Mouse (Mus musculus) forebrain, postnatal 0 days (tissue): ENCODE measurements at regions not wholly inside any gene's neighbourhood (a gene's known extent, or its start where the extent isn't known, plus 50 kb on each side); places are given as distances from the start of the nearest gene placed in this dataset.

ENCODE experiments used
- ATAC-seq: fragments of 200-750 bp; cut with Nextera tagmentation; 2 replicates; pipeline ENCODE4 v1.8.0; 2017; ENCODE audit warnings: mild to moderate bottlenecking, moderate library complexity
- DNase-seq: peaks from one replicate; pipeline ENCODE4 v3.0.0-alpha.2; 2015
- H3K27ac ChIP-seq: fragments of 300-500 bp; sonication (generic); 2 replicates; pipeline ENCODE4 v1.5.1; 2014; ENCODE audit warnings: low read depth, mild to moderate bottlenecking, antibody characterized with exemption, low read length, moderate library complexity, mixed read lengths
- H3K27me3 ChIP-seq: fragments of 300-500 bp; sonication (generic); 2 replicates; pipeline ENCODE4 v1.6.1; 2014; ENCODE audit warnings: mild to moderate bottlenecking, low read length, mixed read lengths; ENCODE audit not compliant: insufficient read depth
- H3K36me3 ChIP-seq: fragments of 300-500 bp; sonication (generic); 2 replicates; pipeline ENCODE4 v1.6.1; 2014; ENCODE audit warnings: mild to moderate bottlenecking, moderate library complexity; ENCODE audit not compliant: insufficient read depth
- H3K4me1 ChIP-seq: fragments of 300-500 bp; sonication (generic); 2 replicates; pipeline ENCODE4 v1.6.1; 2014; ENCODE audit warnings: antibody characterized with exemption; ENCODE audit not compliant: insufficient read depth
- H3K4me2 ChIP-seq: fragments of 300-500 bp; sonication (generic); 2 replicates; pipeline ENCODE4 v1.6.1; 2014; ENCODE audit warnings: low read depth, mild to moderate bottlenecking, moderate library complexity
- H3K4me3 ChIP-seq: fragments of 300-500 bp; sonication (generic); 2 replicates; pipeline ENCODE4 v1.5.1; 2014; ENCODE audit warnings: low read depth, low read length, mixed read lengths
- H3K9ac ChIP-seq: fragments of 300-500 bp; sonication (generic); 2 replicates; pipeline ENCODE4 v1.6.1; 2014; ENCODE audit warnings: mild to moderate bottlenecking
- H3K9me3 ChIP-seq: fragments of 300-500 bp; sonication (generic); 2 replicates; pipeline ENCODE4 v1.6.1; 2016; ENCODE audit warnings: low read length
- CTCF ChIP-seq: sonication (generic); IDR thresholded peaks from 2 replicates; pipeline ENCODE4 v1.5.1; 2016; ENCODE audit warnings: antibody characterized with exemption, control low read depth, low read depth
- WGBS: fragments of 180-500 bp; shearing (Covaris S2); extraction: QIAGEN DNeasy Blood & Tissue Kit; methylation state at CpG from one replicate; pipeline ENCODE4 v1.1.7; 2014; 5-methylcytosine and 5-hydroxymethylcytosine counted together

GRCm38 (mm10) chr15:36398099-36398982 is 609.2 kb downstream of the Zfp706 start:
- no peak overlapping the region for H3K9ac ChIP-seq
- 52% methylated on average over 9 of the region's 9 CpGs for WGBS
- H3K4me1 ChIP-seq, result 0 out of 2 replicates have a peak, but pooled peaks cover 3% of the 10 kb centered on the region
- H3K9me3 ChIP-seq, result no peaks in the 10 kb centered on the region
- H3K4me3 ChIP-seq, result no peak overlapping the region
- peak overlapping the region; percentile 66; the same call in 1 of the 2 replicates for H3K27ac ChIP-seq
- no peak overlapping the region for H3K4me2 ChIP-seq
- DNase-seq (peak; percentile 56), ATAC-seq (peak; percentile 74)
- H3K36me3 ChIP-seq, result no peaks in the 10 kb centered on the region
- H3K27me3 ChIP-seq, result no peaks in the 10 kb centered on the region
- TF ChIP-seq CTCF, result no peak

DNA sequence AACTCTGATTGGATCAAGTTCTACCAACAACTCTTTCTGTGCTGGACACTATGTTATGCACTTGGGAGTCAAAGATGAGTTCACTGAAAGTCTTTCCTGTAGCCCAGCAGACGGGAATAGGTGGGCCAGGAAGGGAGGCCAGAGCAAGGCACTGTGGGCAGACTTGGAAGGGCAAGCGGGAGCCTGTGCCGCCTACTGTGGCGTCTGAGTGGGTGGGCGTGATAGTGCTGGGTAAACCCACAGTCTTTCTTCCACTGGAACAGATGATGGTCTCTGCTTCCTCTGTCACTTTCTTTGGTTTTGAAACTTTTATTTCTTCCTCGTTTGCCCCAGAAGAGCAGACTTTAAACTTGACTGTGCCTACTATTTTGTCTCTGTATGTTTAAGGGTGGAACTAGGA is 610.8 kb downstream of the Zfp706 start:
- Histone ChIP-seq H3K9ac (no peak overlapping the region), H3K36me3 (no peaks in the 10 kb centered on the region), H3K9me3 (no peaks in the 10 kb centered on the region), H3K27ac (no peak overlapping the region), H3K4me2 (no peak overlapping the region), H3K4me1 (0 out of 2 replicates have a peak, but pooled peaks cover 3% of the 10 kb centered on the region), H3K27me3 (no peaks in the 10 kb centered on the region), H3K4me3 (no peak overlapping the region)
- ATAC-seq (no peak), DNase-seq (no peak)
- 91% methylated on average over 6 of the region's 6 CpGs for WGBS
- no peak for TF ChIP-seq CTCF

- DNase-seq (no peak), ATAC-seq (no peak)
- Histone ChIP-seq H3K4me3 (no peak overlapping the region), H3K4me2 (no peak overlapping the region), H3K27me3 (no peaks in the 10 kb centered on the region), H3K4me1 (0 out of 2 replicates have a peak, but pooled peaks cover 3% of the 10 kb centered on the region), H3K27ac (no peak overlapping the region), H3K36me3 (no peaks in the 10 kb centered on the region), H3K9ac (no peak overlapping the region), H3K9me3 (no peaks in the 10 kb centered on the region)
- no peak for TF ChIP-seq CTCF
- WGBS, result 60% methylated on average over 2 of the region's 2 CpGs
These were observed 611.3 kb downstream of the Zfp706 start for GRCm38 (mm10) chr15:36396245-36396644.

DNA sequence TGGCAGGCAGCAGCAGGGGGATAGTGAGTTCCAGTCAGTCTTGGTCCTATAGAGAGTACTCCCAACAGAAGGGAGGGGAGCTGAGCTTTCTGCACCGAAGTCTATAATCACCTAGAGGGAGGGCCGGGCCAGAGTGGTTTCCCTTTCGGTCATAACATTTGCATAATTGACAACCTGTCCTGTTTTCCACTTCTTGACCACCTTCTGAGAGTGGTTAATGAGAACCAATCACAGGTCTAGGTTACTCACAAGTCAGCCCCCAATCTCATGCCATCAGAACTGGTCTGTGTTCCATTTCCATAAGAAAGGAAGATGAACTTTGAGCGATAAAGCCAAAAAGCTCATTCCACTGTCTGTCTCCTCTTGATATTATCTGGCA is 611.9 kb downstream of the Zfp706 start:
- H3K36me3 ChIP-seq, result no peaks in the 10 kb centered on the region
- 0 out of 2 replicates have a peak, but pooled peaks cover 3% of the 10 kb centered on the region for H3K4me1 ChIP-seq
- no peak overlapping the region for H3K27ac ChIP-seq
- no peak overlapping the region for H3K4me3 ChIP-seq
- H3K4me2 ChIP-seq, result no peak overlapping the region
- WGBS, result 70% methylated on average over 4 of the region's 4 CpGs
- ATAC-seq (no peak), DNase-seq (no peak)
- H3K27me3 ChIP-seq, result no peaks in the 10 kb centered on the region
- no peak for TF ChIP-seq CTCF
- H3K9ac ChIP-seq, result no peak overlapping the region
- H3K9me3 ChIP-seq, result no peaks in the 10 kb centered on the region

- Histone ChIP-seq H3K36me3 (no peaks in the 10 kb centered on the region), H3K27ac (no peak overlapping the region), H3K9ac (no peak overlapping the region), H3K9me3 (no peaks in the 10 kb centered on the region), H3K4me3 (no peak overlapping the region), H3K27me3 (no peaks in the 10 kb centered on the region), H3K4me2 (no peak overlapping the region), H3K4me1 (0 out of 2 replicates have a peak, but pooled peaks cover 3% of the 10 kb centered on the region)
- WGBS, result 84% methylated on average over 8 of the region's 8 CpGs
- DNase-seq (no peak), ATAC-seq (no peak)
- no peak for TF ChIP-seq CTCF
These were observed 612.5 kb downstream of the Zfp706 start for GRCm38 (mm10) chr15:36394914-36395671.

DNA sequence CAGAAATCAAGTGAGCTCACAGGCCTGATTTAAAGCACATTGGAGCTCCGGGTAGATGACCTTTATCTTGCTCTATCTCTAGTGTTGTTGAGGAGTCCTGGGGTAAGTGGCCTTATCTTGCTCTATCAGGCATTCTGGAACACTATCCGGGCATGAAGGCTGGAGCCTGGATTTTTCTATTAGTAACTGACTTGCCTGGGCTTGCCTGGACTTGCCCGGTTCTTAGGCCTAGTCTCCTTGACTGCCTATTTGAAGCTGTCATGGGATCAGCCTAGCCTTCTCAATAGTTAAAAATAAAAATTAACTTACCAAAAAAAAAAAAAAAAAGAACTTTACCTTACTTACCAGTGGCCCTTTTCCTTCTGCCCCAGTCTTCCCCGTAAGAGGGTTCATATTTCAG is 617.8 kb downstream of the Zfp706 start:
- Histone ChIP-seq H3K27ac (no peak overlapping the region), H3K36me3 (no peaks in the 10 kb centered on the region), H3K4me2 (no peak overlapping the region), H3K4me3 (no peak overlapping the region), H3K4me1 (no peaks in the 10 kb centered on the region), H3K27me3 (no peaks in the 10 kb centered on the region), H3K9me3 (no peaks in the 10 kb centered on the region), H3K9ac (no peak overlapping the region)
- WGBS, result 79% methylated on average over 4 of the region's 4 CpGs
- TF ChIP-seq CTCF, result no peak
- DNase-seq (no peak), ATAC-seq (no peak)
